Mouse (Mus musculus) kidney, embryonic 15.5 days (tissue): ENCODE results near the gene Arid3a. TPM values are rescaled to one million over a fixed set of nuclear protein-coding genes. Genes with fewer than 3 reads are reported as not detected.

ENCODE experiments used
- ATAC-seq: fragments of 200-750 bp; cut with Nextera tagmentation; replicated peaks from 2 replicates; pipeline ENCODE4 v1.8.0; 2017; ENCODE audit warnings: moderate TSS enrichment; ENCODE audit not compliant: low FRiP score
- H3K27ac ChIP-seq: fragments of 300-500 bp; sonication (generic); 2 replicates; pipeline ENCODE4 v1.5.1; 2015; ENCODE audit warnings: mild to moderate bottlenecking, inconsistent platforms
- H3K27me3 ChIP-seq: fragments of 300-500 bp; sonication (generic); 2 replicates; pipeline ENCODE4 v1.6.1; 2015; ENCODE audit warnings: inconsistent platforms
- H3K36me3 ChIP-seq: fragments of 300-500 bp; sonication (generic); 2 replicates; pipeline ENCODE4 v1.6.1; 2015; ENCODE audit warnings: inconsistent platforms
- H3K4me1 ChIP-seq: fragments of 300-500 bp; sonication (generic); 2 replicates; pipeline ENCODE4 v1.6.1; 2015; ENCODE audit warnings: inconsistent platforms
- H3K4me2 ChIP-seq: fragments of 300-500 bp; sonication (generic); 2 replicates; pipeline ENCODE4 v1.6.1; 2015; ENCODE audit warnings: moderate library complexity, mild to moderate bottlenecking, inconsistent platforms
- H3K4me3 ChIP-seq: fragments of 300-500 bp; sonication (generic); replicated peaks from 2 replicates; pipeline ENCODE4 v1.5.1; 2015; ENCODE audit warnings: mild to moderate bottlenecking, inconsistent platforms
- H3K9ac ChIP-seq: fragments of 300-500 bp; sonication (generic); 2 replicates; pipeline ENCODE4 v1.6.1; 2015; ENCODE audit warnings: mild to moderate bottlenecking, inconsistent platforms
- H3K9me3 ChIP-seq: fragments of 300-500 bp; sonication (generic); replicated peaks from 2 replicates; pipeline ENCODE4 v1.6.1; 2016; ENCODE audit warnings: inconsistent platforms
- WGBS: fragments of 180-500 bp; shearing (Covaris S2); methylation state at CpG from one replicate; pipeline ENCODE4 v1.1.7; 2015; ENCODE audit warnings: mixed read lengths; 5-methylcytosine and 5-hydroxymethylcytosine counted together
- polyA plus RNA-seq: library from polyadenylated mRNA; unstranded; fragments of >200 nt; fragmentation: Nextera tagmentation; extraction: Ambion mirVana; gene quantifications from 2 replicates; pipeline ENCODE4 v1.2.1, GENCODE M21; 2015

Gene Arid3a
- polyA plus RNA-seq, 1 experiment from 2014 or later: 7.3 TPM

DNA sequence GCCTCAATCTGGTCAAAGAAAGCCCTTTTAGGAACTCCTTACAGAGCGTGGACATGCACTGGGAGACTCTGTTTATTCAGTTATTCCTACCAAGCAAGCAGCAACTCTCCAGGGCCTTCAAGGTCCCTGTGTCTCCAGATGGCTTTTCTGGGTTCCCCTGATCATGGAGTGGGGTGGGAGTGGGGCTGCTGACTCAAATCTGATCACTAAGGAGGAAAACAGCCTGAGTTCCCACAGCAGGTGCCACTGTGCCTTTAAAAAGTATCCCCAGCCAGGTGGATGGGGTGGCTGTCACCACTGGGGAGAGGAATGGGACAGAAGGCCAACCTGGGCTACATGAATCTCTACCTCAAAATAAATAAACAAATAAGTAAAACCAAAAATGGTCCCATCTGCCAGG, 16.1 kb downstream of the Arid3a start:
- Histone ChIP-seq H3K27ac (peak overlapping the region; percentile 94), H3K27me3 (no peaks in the 10 kb centered on the region), H3K9me3 (no peaks in the 10 kb centered on the region), H3K4me2 (no peak overlapping the region), H3K36me3 (peaks cover 27% of the 10 kb centered on the region), H3K4me1 (peaks cover 82% of the 10 kb centered on the region), H3K4me3 (no peak overlapping the region), H3K9ac (no peak overlapping the region)
- ATAC-seq: no peak
- WGBS: 90% methylated on average over 1 of the region's 1 CpGs

- Histone ChIP-seq H3K4me3 (no peak overlapping the region), H3K4me1 (peaks cover 77% of the 10 kb centered on the region), H3K9me3 (no peaks in the 10 kb centered on the region), H3K27ac (peak overlapping the region; percentile 94), H3K27me3 (no peaks in the 10 kb centered on the region), H3K36me3 (peaks cover 30% of the 10 kb centered on the region), H3K9ac (no peak overlapping the region), H3K4me2 (no peak overlapping the region)
- WGBS: 48% methylated on average over 9 of the region's 9 CpGs
- no peak for ATAC-seq
Measured at GRCm38 (mm10) chr10:79943471-79943901, 16.6 kb downstream of the Arid3a start.

DNA sequence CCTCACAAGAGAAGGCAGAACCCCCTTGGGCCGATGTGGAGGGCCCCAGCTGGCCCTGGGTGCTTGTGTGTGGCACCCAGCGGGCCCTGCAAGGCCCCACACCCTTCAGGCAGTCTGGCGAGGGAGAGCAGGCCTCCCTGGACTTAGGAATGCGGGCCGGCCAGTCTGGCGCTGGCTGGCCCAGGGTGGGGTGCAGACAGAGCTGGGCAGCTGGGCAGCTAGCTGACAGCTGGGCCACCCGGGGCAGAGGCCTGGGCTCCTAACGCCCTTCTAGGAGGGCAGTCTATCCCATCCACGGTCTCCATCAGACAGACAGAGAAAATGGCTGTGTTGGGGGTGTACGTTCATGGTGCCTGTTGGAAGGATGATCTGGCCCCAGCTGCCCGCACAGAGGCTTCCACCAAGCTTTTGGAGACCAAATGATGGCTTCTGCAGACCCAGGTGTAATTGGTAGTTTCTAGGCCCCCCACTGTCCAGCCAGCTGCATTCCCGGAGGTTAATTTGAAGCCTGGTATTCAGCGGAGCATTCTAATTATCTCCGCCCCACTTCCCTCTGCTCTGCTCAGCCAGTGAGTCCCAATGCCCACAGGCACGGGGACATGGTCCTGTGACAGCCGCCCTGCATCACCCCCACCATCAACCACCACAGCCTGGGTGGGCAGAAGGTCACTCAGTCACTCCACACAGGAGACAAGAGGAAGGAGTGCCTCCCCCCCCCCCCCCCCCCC, 18.8 kb downstream of the Arid3a start:
- Histone ChIP-seq H3K27me3 (no peaks in the 10 kb centered on the region), H3K9ac (peak overlapping the region; percentile 22; the same call in 1 of the 2 replicates), H3K4me3 (peak overlapping the region; percentile 16; the same call in 1 of the 2 replicates), H3K9me3 (no peaks in the 10 kb centered on the region), H3K4me2 (peak overlapping the region; percentile 35), H3K36me3 (peaks cover 47% of the 10 kb centered on the region), H3K4me1 (peaks cover 56% of the 10 kb centered on the region), H3K27ac (peak overlapping the region; percentile 94)
- WGBS: 36% methylated on average over 16 of the region's 16 CpGs
- peak; percentile 82 for ATAC-seq

- Histone ChIP-seq H3K4me2 (peak overlapping the region; percentile 35), H3K9me3 (no peaks in the 10 kb centered on the region), H3K36me3 (peaks cover 48% of the 10 kb centered on the region), H3K27ac (peak overlapping the region; percentile 94), H3K4me3 (0 out of 2 replicates have a peak overlapping the region, but pooled peaks have one; percentile 6), H3K27me3 (no peaks in the 10 kb centered on the region), H3K9ac (no peak overlapping the region; the same call in 1 of the 2 replicates), H3K4me1 (peaks cover 53% of the 10 kb centered on the region)
- WGBS: 13% methylated on average over 7 of the region's 7 CpGs
- ATAC-seq: no peak
Measured at GRCm38 (mm10) chr10:79946752-79947322, 20.0 kb downstream of the Arid3a start.

- no peak overlapping the region for H3K9ac ChIP-seq
- peaks cover 48% of the 10 kb centered on the region for H3K36me3 ChIP-seq
- no peaks in the 10 kb centered on the region for H3K9me3 ChIP-seq
- 70% methylated on average over 6 of the region's 6 CpGs for WGBS
- no peaks in the 10 kb centered on the region for H3K27me3 ChIP-seq
- H3K27ac ChIP-seq: 0 out of 2 replicates have a peak overlapping the region, but pooled peaks have one; percentile 94
- no peak overlapping the region for H3K4me3 ChIP-seq
- H3K4me1 ChIP-seq: peaks cover 53% of the 10 kb centered on the region
- H3K4me2 ChIP-seq: no peak overlapping the region
- ATAC-seq: no peak
Measured at GRCm38 (mm10) chr10:79947502-79947901, 20.7 kb downstream of the Arid3a start.

GRCm38 (mm10) chr10:79949873-79950272, 23.0 kb downstream of the Arid3a start:
- H3K4me3 ChIP-seq: no peak overlapping the region
- no peak overlapping the region for H3K9ac ChIP-seq
- no peaks in the 10 kb centered on the region for H3K27me3 ChIP-seq
- no peak overlapping the region for H3K4me2 ChIP-seq
- peaks cover 29% of the 10 kb centered on the region for H3K4me1 ChIP-seq
- no peak overlapping the region for H3K27ac ChIP-seq
- no peaks in the 10 kb centered on the region for H3K9me3 ChIP-seq
- no peak for ATAC-seq
- H3K36me3 ChIP-seq: peaks cover 63% of the 10 kb centered on the region
- WGBS: 79% methylated on average over 4 of the region's 4 CpGs

DNA sequence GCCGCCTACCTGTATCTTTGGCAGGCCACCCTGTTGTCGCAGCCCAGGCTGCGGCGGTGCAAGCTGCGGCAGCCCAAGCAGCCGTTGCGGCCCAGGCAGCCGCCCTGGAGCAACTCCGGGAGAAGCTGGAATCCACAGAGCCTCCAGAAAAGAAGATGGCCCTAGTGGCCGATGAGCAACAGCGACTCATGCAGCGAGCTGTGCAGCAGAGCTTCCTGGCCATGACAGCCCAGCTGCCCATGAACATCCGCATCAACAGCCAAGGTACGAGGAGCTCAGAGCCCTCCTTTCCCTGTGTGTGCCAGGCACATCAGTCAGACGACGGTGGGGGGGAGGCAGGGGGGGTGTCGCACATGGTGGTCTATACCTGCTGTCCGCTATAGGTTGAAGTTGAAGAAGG, 23.8 kb downstream of the Arid3a start:
- no peak overlapping the region for H3K4me3 ChIP-seq
- no peak overlapping the region for H3K4me2 ChIP-seq
- no peak for ATAC-seq
- peaks cover 63% of the 10 kb centered on the region for H3K36me3 ChIP-seq
- peaks cover 22% of the 10 kb centered on the region for H3K4me1 ChIP-seq
- H3K27ac ChIP-seq: no peak overlapping the region
- 87% methylated on average over 18 of the region's 18 CpGs for WGBS
- H3K9ac ChIP-seq: no peak overlapping the region
- H3K9me3 ChIP-seq: no peaks in the 10 kb centered on the region
- H3K27me3 ChIP-seq: no peaks in the 10 kb centered on the region

- Histone ChIP-seq H3K4me2 (no peak overlapping the region), H3K27ac (no peak overlapping the region)
- ATAC-seq: no peak
Measured at GRCm38 (mm10) chr10:79953946-79954345, 27.1 kb downstream of the Arid3a start.

GRCm38 (mm10) chr10:79955691-79956090, 28.8 kb downstream of the Arid3a start:
- Histone ChIP-seq H3K27me3 (no peaks in the 10 kb centered on the region), H3K9me3 (no peaks in the 10 kb centered on the region), H3K27ac (0 out of 2 replicates have a peak overlapping the region, but pooled peaks have one; percentile 13), H3K4me3 (no peak overlapping the region), H3K36me3 (peaks cover 32% of the 10 kb centered on the region), H3K4me2 (no peak overlapping the region), H3K4me1 (peaks cover 28% of the 10 kb centered on the region), H3K9ac (no peak overlapping the region)
- no peak for ATAC-seq
- 70% methylated on average over 9 of the region's 9 CpGs for WGBS

More at GRCm38 (mm10) chr10:79953946-79954345, 27.1 kb downstream of the Arid3a start:
- Histone ChIP-seq H3K9ac (no peak overlapping the region), H3K4me1 (peaks cover 23% of the 10 kb centered on the region), H3K27me3 (no peaks in the 10 kb centered on the region), H3K4me3 (no peak overlapping the region), H3K9me3 (no peaks in the 10 kb centered on the region), H3K36me3 (peaks cover 50% of the 10 kb centered on the region)
- 86% methylated on average over 6 of the region's 6 CpGs for WGBS

DNA sequence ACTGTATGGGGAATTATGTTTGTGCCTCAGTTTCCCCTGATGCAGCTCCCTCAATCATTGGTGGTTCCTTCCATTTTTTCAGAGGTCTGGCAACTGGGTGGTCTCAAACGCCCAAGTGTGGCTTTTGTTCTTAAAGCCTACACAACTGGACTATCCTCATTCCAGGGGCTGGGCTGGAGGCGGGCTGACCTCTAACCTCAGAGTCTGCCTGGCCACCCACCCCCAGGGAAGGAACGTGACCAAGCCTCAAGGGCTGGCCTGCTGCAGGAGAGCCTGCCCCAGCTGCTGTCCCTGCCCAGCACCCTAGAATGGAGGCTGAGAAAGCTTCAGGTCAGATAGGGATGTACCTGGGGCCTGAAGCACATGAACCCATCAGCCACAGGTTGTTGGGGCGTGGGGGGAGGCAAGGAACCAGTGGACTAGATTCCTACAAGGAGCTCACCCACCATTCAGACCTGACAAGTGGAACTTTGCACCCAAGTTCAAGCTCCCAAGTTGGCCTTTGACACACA, 29.9 kb downstream of the Arid3a start:
- H3K4me3 ChIP-seq: no peak overlapping the region
- no peak overlapping the region for H3K4me2 ChIP-seq
- ATAC-seq: no peak
- H3K27ac ChIP-seq: no peak overlapping the region
- H3K9me3 ChIP-seq: no peaks in the 10 kb centered on the region
- H3K9ac ChIP-seq: no peak overlapping the region
- peaks cover 27% of the 10 kb centered on the region for H3K36me3 ChIP-seq
- 31% methylated on average over 4 of the region's 4 CpGs for WGBS
- no peaks in the 10 kb centered on the region for H3K27me3 ChIP-seq
- peaks cover 36% of the 10 kb centered on the region for H3K4me1 ChIP-seq

GRCm38 (mm10) chr10:79958140-79958816, 31.4 kb downstream of the Arid3a start:
- ATAC-seq: 0 out of 2 replicates have a peak, but pooled peaks have one; percentile 8
- Histone ChIP-seq H3K4me3 (no peak overlapping the region), H3K4me2 (peak overlapping the region; percentile 38; the same call in 1 of the 2 replicates), H3K9me3 (no peaks in the 10 kb centered on the region), H3K9ac (0 out of 2 replicates have a peak overlapping the region, but pooled peaks have one; percentile 17), H3K4me1 (peaks cover 36% of the 10 kb centered on the region), H3K36me3 (peaks cover 29% of the 10 kb centered on the region), H3K27ac (peak overlapping the region; percentile 58; the same call in 1 of the 2 replicates), H3K27me3 (no peaks in the 10 kb centered on the region)
- 8% methylated on average over 21 of the region's 21 CpGs for WGBS
